Mouse (Mus musculus): ENCODE measurements around the gene Exo5. TPM values are rescaled to one million over a fixed set of nuclear protein-coding genes. Genes with fewer than 3 reads are reported as not detected.

Gene Exo5
- 17.2 and 24.0 TPM in 2 replicates for polyA plus RNA-seq (2011; ENCODE audit: insufficient read length, low read depth, missing spikeins)

DNA sequence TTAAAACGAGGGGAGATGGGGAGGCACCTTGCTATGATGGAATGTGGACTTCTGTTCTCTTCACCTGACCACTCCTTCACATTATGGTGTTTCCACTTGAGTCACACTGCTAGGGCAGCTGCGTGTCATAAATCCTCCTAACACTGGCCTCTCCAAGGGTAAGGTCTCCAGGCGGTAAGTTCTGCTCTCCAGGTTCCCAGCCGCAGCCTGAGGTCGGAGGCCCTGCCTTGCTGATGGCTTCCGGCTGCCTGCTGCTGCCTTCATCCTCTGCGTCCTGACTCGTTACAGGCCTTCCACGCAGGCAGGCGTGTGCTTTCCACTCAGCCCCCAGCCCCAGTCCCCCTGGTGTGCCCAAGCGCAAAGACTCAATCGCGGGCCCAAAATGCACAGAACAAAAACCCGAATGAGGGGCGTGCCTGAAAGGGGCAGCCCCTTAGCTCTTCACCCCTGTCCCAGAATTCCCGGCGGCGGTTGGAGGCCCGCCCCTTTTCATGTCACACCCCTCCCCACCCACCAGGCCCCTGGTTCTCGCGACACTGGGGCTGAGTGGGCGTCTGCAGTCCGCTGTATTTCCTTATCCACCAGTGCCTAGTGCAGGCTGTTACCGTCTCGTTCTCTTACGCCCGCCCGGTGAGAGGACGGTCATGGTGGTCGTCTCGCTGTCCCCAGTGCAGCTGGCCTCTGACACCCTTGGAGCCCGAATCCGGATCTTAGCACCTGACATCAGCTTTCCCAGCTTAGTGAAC lies at the start of gene Exo5:
Gene Exo5, minus strand, starts transcription at position 464 of the 746 bp plus-strand sequence.
- peak within 1 kb of the TSS; percentile 47 for H3K27ac ChIP-seq (ENCODE audit: insufficient read depth, low read length)
- H3K4me3 ChIP-seq (ENCODE audit: insufficient read depth, low read length), result peak within 1 kb of the TSS; percentile 88
- H3K4me1 ChIP-seq (ENCODE audit: control insufficient read depth, insufficient read depth, low read length), result no peaks in the 10 kb centered on the region
- TF ChIP-seq POLR2A (IDR thresholded peaks at IDR 0.05; ENCODE audit: low read depth, low read length) (peak; percentile 99), CTCF (IDR thresholded peaks at IDR 0.05; ENCODE audit: borderline replicate concordance, insufficient read depth, low read length) (no peak)

DNA sequence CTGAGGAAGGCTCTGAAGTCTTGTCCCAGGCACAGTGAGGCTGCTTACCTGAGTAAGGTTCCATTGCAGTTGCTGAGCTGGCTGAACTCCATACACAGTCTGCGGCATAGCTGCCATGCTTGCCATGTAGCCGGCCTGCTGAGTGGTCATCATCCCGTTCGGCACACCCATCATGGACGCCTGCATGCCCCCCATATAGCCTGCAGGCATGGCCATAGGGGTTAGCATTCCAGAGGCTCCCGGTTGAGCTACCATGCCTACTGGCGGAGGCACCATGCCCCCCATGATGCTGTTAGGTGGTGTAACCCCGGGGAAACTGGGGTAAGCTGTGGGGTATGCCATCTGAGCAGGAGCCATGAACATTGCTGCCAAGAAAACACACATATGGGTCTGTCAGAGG lies 47.0 kb upstream of the Exo5 start:
- Histone ChIP-seq H3K4me1 (ENCODE audit: control insufficient read depth, insufficient read depth, low read length) (no peaks in the 10 kb centered on the region), H3K27ac (ENCODE audit: insufficient read depth, low read length) (no peak overlapping the region), H3K4me3 (ENCODE audit: insufficient read depth, low read length) (no peak overlapping the region)
- TF ChIP-seq CTCF (IDR thresholded peaks at IDR 0.05; ENCODE audit: borderline replicate concordance, insufficient read depth, low read length), result no peak
- TF ChIP-seq POLR2A (IDR thresholded peaks at IDR 0.05; ENCODE audit: low read depth, low read length), result no peak

DNA sequence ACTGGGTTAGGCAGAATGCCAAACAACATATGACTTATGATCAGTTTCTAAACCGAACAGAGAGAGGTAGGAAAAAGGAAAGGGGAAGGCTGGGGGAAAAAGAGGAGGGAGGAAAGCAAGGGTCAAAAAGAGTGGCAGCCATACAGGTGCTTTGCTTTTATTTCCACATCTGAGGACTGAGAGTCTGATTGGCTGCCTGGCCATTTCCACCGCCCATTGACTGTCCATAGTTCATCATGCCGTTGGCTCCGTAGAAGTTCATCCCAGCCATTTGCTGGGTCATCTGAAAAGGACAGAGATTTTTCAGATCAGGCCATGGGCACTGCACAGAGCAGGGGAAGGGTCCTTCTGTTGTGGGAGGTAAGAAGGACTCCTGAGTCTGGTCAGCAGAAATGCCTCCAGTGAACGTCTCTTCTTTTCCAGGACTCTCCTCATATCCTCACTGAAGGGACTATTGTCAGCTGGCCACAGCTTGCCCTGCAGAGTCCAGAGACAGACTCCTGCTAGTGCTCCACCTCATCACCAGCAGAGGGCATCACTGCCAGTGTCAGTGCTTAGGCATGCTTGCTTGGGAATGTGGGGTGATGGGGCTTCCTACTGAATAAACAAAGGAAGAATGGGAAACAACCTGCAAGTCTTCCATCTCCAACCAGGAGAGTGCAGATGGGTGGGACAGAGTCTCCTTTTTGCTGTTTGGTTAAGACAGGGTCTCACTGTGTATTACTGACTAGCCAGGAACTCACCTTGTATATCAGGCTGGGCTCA lies 44.7 kb upstream of the Exo5 start:
- no peak overlapping the region for H3K4me3 ChIP-seq (ENCODE audit: insufficient read depth, low read length)
- TF ChIP-seq POLR2A (IDR thresholded peaks at IDR 0.05; ENCODE audit: low read depth, low read length) (no peak), CTCF (IDR thresholded peaks at IDR 0.05; ENCODE audit: borderline replicate concordance, insufficient read depth, low read length) (peak; percentile 74; the same call in 1 of the 2 replicates)
- H3K27ac ChIP-seq (ENCODE audit: insufficient read depth, low read length), result no peak overlapping the region

DNA sequence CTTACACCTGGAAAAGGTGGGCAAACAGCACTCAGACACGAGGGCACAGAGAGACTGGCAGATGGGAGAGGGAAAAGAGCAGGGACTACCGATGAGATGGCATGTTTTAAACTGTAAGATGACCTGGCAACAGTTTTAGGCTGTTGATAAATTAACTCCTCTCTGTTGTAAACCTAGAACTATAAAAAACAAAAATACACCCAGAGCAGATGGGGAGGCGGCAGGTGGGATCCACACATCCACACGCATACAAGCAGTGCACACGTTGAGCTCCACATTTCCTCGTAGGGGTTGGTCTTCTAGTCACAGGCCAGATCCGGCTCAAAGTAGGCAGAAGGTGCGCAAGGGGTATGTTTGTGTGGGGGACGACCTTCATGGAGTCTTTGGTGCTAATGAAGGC lies 43.7 kb upstream of the Exo5 start:
- Histone ChIP-seq H3K4me3 (ENCODE audit: insufficient read depth, low read length) (no peak overlapping the region), H3K27ac (ENCODE audit: insufficient read depth, low read length) (no peak overlapping the region), H3K4me1 (ENCODE audit: control insufficient read depth, insufficient read depth, low read length) (no peaks in the 10 kb centered on the region)
- TF ChIP-seq CTCF (IDR thresholded peaks at IDR 0.05; ENCODE audit: borderline replicate concordance, insufficient read depth, low read length) (no peak), POLR2A (IDR thresholded peaks at IDR 0.05; ENCODE audit: low read depth, low read length) (no peak)

More for the DNA sequence above, 44.7 kb upstream of the Exo5 start:
- no peaks in the 10 kb centered on the region for H3K4me1 ChIP-seq (ENCODE audit: control insufficient read depth, insufficient read depth, low read length)

DNA sequence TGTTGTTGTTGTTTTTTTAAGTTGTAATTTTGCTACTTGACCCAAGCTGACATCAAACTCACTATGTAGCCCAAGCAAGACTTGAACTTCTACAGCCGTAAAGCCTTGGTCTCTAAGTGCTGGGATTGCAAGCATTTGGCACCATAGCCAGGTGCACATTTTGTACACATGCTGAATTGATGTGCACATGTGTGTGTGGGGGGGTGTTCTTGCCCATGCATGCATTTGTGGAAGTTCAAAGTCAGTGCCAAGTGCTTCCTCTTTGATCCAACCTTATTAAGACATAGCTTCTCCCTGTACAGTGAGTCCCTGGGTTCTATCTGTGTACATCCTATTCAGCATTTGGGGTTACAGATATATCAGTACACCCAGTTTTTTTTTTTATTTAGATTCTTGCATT lies 30.8 kb upstream of the Exo5 start:
- peaks cover 4% of the 10 kb centered on the region; the same call in 1 of the 2 replicates for H3K4me1 ChIP-seq (ENCODE audit: control insufficient read depth, insufficient read depth, low read length)
- H3K27ac ChIP-seq (ENCODE audit: insufficient read depth, low read length), result no peak overlapping the region
- H3K4me3 ChIP-seq (ENCODE audit: insufficient read depth, low read length), result no peak overlapping the region
- no peak for TF ChIP-seq CTCF (IDR thresholded peaks at IDR 0.05; ENCODE audit: borderline replicate concordance, insufficient read depth, low read length)
- no peak for TF ChIP-seq POLR2A (IDR thresholded peaks at IDR 0.05; ENCODE audit: low read depth, low read length)

DNA sequence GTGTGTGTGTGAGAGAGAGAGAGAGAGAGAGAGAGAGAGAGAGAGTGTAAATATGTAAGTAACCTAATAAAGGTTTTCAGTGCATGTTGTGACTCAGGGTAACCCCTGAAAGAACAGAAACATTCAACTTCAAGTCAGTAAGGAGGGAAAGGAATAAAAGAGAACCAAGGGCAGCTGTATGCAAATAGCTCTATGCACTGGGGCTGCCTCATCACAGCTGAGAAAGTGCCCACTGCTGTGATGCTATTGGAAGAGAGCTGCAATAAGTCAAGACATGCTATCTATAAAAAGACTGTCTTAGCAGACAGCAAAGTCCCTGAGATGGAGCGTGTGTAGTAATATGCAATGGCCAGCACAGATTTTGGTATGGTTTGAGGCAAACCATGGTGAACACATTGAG lies 28.9 kb upstream of the Exo5 start:
- Histone ChIP-seq H3K27ac (ENCODE audit: insufficient read depth, low read length) (no peak overlapping the region), H3K4me3 (ENCODE audit: insufficient read depth, low read length) (no peak overlapping the region), H3K4me1 (ENCODE audit: control insufficient read depth, insufficient read depth, low read length) (peaks cover 4% of the 10 kb centered on the region; the same call in 1 of the 2 replicates)
- TF ChIP-seq POLR2A (IDR thresholded peaks at IDR 0.05; ENCODE audit: low read depth, low read length) (no peak), CTCF (IDR thresholded peaks at IDR 0.05; ENCODE audit: borderline replicate concordance, insufficient read depth, low read length) (no peak)

DNA sequence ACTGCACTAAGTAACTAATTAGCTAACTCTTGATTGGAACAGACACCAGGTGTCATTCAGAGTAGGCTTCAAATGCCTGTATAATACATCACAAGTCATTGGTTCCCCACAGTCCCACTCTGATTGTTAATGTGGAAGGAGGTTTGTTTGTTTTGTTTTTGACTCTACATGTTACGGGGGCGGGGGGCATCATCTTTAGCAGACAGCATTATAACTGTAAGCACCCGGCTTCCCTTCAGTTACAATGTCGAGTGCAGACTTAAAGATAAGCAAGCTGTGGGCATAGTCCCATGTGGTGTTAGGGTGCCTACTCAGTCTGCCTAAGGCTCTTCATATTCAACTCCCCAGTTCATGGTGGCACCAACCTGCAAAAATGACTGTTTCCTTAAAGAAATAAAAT lies 28.2 kb upstream of the Exo5 start:
- TF ChIP-seq CTCF (IDR thresholded peaks at IDR 0.05; ENCODE audit: borderline replicate concordance, insufficient read depth, low read length) (no peak), POLR2A (IDR thresholded peaks at IDR 0.05; ENCODE audit: low read depth, low read length) (no peak)
- H3K4me3 ChIP-seq (ENCODE audit: insufficient read depth, low read length), result no peak overlapping the region

DNA sequence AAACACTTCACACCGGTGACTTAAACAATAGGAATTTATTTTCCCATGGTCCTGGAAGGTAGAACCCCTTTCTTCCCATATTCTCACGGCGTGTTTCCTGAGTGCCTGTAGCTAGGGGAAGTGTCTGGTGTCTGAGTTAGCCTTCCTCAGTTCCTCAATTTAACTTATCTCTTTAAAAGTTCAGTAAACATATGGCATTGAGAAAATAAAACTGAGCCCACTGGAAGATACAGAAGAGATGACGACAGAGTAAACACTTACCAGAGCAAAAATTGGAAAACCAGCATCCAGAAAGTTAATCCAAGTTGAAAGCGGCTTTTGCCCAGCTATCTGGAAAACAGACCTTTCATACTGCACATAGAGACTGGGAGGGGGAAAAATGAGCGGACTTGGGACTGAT lies 27.3 kb upstream of the Exo5 start:
- Histone ChIP-seq H3K4me1 (ENCODE audit: control insufficient read depth, insufficient read depth, low read length) (peaks cover 4% of the 10 kb centered on the region; the same call in 1 of the 2 replicates), H3K4me3 (ENCODE audit: insufficient read depth, low read length) (peak overlapping the region; percentile 77), H3K27ac (ENCODE audit: insufficient read depth, low read length) (peak overlapping the region; percentile 86)
- no peak; the same call in none of the 2 replicates for TF ChIP-seq POLR2A (IDR thresholded peaks at IDR 0.05; ENCODE audit: low read depth, low read length)
- no peak for TF ChIP-seq CTCF (IDR thresholded peaks at IDR 0.05; ENCODE audit: borderline replicate concordance, insufficient read depth, low read length)

More for the DNA sequence above, 28.2 kb upstream of the Exo5 start:
- no peak overlapping the region for H3K27ac ChIP-seq (ENCODE audit: insufficient read depth, low read length)
- H3K4me1 ChIP-seq (ENCODE audit: control insufficient read depth, insufficient read depth, low read length), result peaks cover 4% of the 10 kb centered on the region; the same call in 1 of the 2 replicates

DNA sequence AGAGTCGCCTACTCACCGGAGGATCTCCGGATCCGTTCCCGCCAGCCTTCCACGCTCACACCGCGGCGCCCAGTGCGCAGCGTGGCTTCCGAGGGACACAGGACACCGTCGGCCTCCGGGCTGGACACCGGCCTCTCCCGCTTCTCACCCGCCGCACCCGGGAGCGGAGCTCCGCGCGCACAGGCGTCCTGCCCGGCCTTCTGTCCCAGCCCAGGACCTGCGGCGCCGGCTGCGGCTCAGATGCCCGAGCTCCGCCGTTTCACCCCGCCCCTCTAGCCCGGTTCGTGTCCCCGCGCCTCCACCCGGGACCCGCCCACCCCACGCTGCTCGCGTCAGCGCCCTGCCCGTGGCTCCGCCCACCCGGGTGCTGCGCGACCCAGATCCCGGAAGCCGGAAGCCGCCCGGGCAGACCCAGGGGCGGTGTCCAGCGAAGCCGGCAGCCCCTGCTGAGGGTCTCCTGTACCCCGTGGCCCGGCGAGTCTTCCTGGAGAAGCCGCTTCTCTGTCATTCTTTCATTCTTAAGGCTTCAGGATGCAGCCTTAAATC lies 26.7 kb upstream of the Exo5 start, which contains the start of gene Zfp69:
Gene Zfp69, minus strand, starts transcription at position 272 of the 546 bp plus-strand sequence.
- TF ChIP-seq CTCF (IDR thresholded peaks at IDR 0.05; ENCODE audit: borderline replicate concordance, insufficient read depth, low read length) (no peak), POLR2A (IDR thresholded peaks at IDR 0.05; ENCODE audit: low read depth, low read length) (peak; percentile 79)
- Histone ChIP-seq H3K4me1 (ENCODE audit: control insufficient read depth, insufficient read depth, low read length) (peaks cover 4% of the 10 kb centered on the region; the same call in 1 of the 2 replicates), H3K4me3 (ENCODE audit: insufficient read depth, low read length) (peak within 1 kb of the TSS; percentile 77)

More for the DNA sequence above, 26.7 kb upstream of the Exo5 start, which contains the start of gene Zfp69:
- peak within 1 kb of the TSS; percentile 86 for H3K27ac ChIP-seq (ENCODE audit: insufficient read depth, low read length)
